Mouse (Mus musculus): ENCODE results near the gene Rinl. TPM values are rescaled to one million over a fixed set of nuclear protein-coding genes. Genes with fewer than 3 reads are reported as not detected.

Gene Rinl
- polyA plus RNA-seq, 1 experiment from 2014 or later = 2.5 TPM

DNA sequence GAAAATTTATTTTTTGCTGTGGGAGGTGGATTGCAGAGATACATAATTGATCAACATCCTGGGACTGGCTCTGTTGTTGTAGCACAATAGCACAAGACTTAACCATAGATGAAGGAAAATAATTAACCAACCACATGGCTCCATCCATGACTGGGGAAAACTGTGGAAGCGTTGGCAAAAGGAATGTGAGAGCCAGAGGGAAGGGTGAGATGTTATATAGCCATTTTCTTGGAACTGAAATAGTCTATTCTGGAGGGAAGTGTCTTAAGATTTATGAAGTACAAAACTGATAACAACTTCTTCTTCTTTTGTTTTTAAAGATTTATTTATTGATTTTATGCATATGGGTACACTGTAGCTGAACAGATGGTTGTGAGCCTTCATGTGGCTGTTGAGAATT lies 58.5 kb downstream of the Rinl start:
- ATAC-seq (ENCODE audit: low FRiP score) = no peak
- Histone ChIP-seq H3K9ac (ENCODE audit: low read depth, low read length) (no peak overlapping the region), H3K36me3 (ENCODE audit: control insufficient read depth, insufficient read depth, low read length) (no peaks in the 10 kb centered on the region), H3K4me3 (ENCODE audit: low read depth, low read length) (no peak overlapping the region), H3K27ac (ENCODE audit: low read depth, low read length) (no peak overlapping the region), H3K4me1 (replicated peaks; ENCODE audit: control insufficient read depth, insufficient read depth, low read length) (no peaks in the 10 kb centered on the region), H3K9me3 (ENCODE audit: control insufficient read depth, low read length) (no peaks in the 10 kb centered on the region), H3K27me3 (ENCODE audit: control insufficient read depth, insufficient read depth, low read length) (no peaks in the 10 kb centered on the region), H3K4me2 (replicated peaks; ENCODE audit: low read depth, low read length) (no peak overlapping the region)
- no peak for DNase-seq (ENCODE audit: low spot score)
- WGBS = 79% methylated on average over 1 of the region's 1 CpGs

Other genes with a start within 250 kb of the Rinl start
- not detected in 2 replicates for gene Sycn, start 248.1 kb upstream of the Rinl start, polyA plus RNA-seq (2014; fragmentation: Nextera tagmentation; extraction: Ambion mirVana)
- not detected in 2 replicates for gene Nccrp1, start 241.7 kb upstream of the Rinl start, polyA plus RNA-seq (2014; fragmentation: Nextera tagmentation; extraction: Ambion mirVana)
- gene Samd4b, start 190.8 kb upstream of the Rinl start, polyA plus RNA-seq (2014; fragmentation: Nextera tagmentation; extraction: Ambion mirVana) = 25.3 and 27.4 TPM in 2 replicates
- 30.5 and 32.6 TPM in 2 replicates for gene Pak4, start 190.8 kb upstream of the Rinl start, polyA plus RNA-seq (2014; fragmentation: Nextera tagmentation; extraction: Ambion mirVana)
- gene Acp7, start 157.6 kb upstream of the Rinl start, polyA plus RNA-seq (2014; fragmentation: Nextera tagmentation; extraction: Ambion mirVana) = not detected in 2 replicates
- 5.1 and 5.5 TPM in 2 replicates for gene Fbxo27, start 96.1 kb upstream of the Rinl start, polyA plus RNA-seq (2014; fragmentation: Nextera tagmentation; extraction: Ambion mirVana)
- gene Fbxo17, start 72.2 kb upstream of the Rinl start, polyA plus RNA-seq (2014; fragmentation: Nextera tagmentation; extraction: Ambion mirVana) = 8.5 and 9.4 TPM in 2 replicates
- 131 and 132 TPM in 2 replicates for gene Mrps12, start 47.1 kb upstream of the Rinl start, polyA plus RNA-seq (2014; fragmentation: Nextera tagmentation; extraction: Ambion mirVana)
- gene Sars2, start 47.0 kb upstream of the Rinl start, polyA plus RNA-seq (2014; fragmentation: Nextera tagmentation; extraction: Ambion mirVana) = 27.2 and 27.7 TPM in 2 replicates
- 0.97 and 1.2 TPM in 2 replicates for gene Ccer2, start 32.8 kb upstream of the Rinl start, polyA plus RNA-seq (2014; fragmentation: Nextera tagmentation; extraction: Ambion mirVana)
- 79.1 and 80.3 TPM in 2 replicates for gene Sirt2, start 22.2 kb upstream of the Rinl start, polyA plus RNA-seq (2014; fragmentation: Nextera tagmentation; extraction: Ambion mirVana)
- 42.0 and 43.7 TPM in 2 replicates for gene Nfkbib, start 21.5 kb upstream of the Rinl start, polyA plus RNA-seq (2014; fragmentation: Nextera tagmentation; extraction: Ambion mirVana)
- 306 and 312 TPM in 2 replicates for gene Hnrnpl, start 19.6 kb downstream of the Rinl start, polyA plus RNA-seq (2014; fragmentation: Nextera tagmentation; extraction: Ambion mirVana)
- gene Ech1, start 36.2 kb downstream of the Rinl start, polyA plus RNA-seq (2014; fragmentation: Nextera tagmentation; extraction: Ambion mirVana) = 83.8 and 84.2 TPM in 2 replicates
- 2.1 and 2.5 TPM in 2 replicates for gene Lgals4, start 44.9 kb downstream of the Rinl start, polyA plus RNA-seq (2014; fragmentation: Nextera tagmentation; extraction: Ambion mirVana)
- gene Lgals7, start 74.9 kb downstream of the Rinl start, polyA plus RNA-seq (2014; fragmentation: Nextera tagmentation; extraction: Ambion mirVana) = 1.7 and 2.7 TPM in 2 replicates
- 0.21 and 0.29 TPM in 2 replicates for gene Capn12, start 92.5 kb downstream of the Rinl start, polyA plus RNA-seq (2014; fragmentation: Nextera tagmentation; extraction: Ambion mirVana)
- 134 and 157 TPM in 2 replicates for gene Actn4, start 173.4 kb downstream of the Rinl start, polyA plus RNA-seq (2014; fragmentation: Nextera tagmentation; extraction: Ambion mirVana)
- 389 and 409 TPM in 2 replicates for gene Eif3k, start 192.9 kb downstream of the Rinl start, polyA plus RNA-seq (2014; fragmentation: Nextera tagmentation; extraction: Ambion mirVana)
- gene Map4k1, start 193.1 kb downstream of the Rinl start, polyA plus RNA-seq (2014; fragmentation: Nextera tagmentation; extraction: Ambion mirVana) = 4.3 and 5.0 TPM in 2 replicates

All from hindbrain, embryonic 11.5 days (tissue).